Mouse (Mus musculus): Measurements from ENCODE around the gene Pdia4.
"Not testable (repeated sequence)": the region's sequence is repeated elsewhere in the genome, so short reads cannot be mapped to it uniquely, and the experiment has no call there.

Gene Pdia4

DNA sequence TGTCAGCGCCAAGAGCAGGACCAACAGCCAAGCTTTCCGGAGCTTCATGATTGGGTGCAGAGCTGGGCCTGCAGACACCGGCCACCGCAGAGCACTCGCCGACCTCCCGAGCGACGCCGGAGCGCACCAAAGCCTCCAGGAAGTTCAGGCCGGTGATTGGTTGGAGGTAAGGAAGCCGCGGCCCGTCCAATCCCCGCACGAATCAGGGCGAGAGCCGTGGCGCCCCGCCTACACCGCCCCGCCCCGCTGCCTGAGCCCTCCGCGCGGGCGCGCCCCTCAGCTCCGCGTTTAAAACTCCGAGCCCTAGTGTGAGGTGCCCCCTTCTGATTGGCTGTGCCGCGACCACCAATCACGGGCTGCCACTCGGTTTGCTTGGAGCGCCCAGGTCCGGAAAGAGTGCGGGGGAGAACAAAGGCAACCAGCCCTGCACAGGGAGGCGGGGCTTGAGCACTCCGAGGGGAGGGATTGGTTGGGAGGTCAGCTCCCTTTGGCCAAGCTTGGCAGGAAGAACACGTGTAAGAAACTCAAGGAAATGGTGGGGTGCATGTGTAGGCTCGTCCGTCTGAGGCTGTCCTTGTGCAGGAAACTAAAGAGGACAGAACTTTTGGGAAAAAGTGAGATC, at the start of gene Pdia4:
Gene Pdia4 (minus strand): TSS at position 174 of the 622 bp plus-strand sequence.
- peak; percentile 99 for DNase-seq (ENCODE audit: low spot score)

DNA sequence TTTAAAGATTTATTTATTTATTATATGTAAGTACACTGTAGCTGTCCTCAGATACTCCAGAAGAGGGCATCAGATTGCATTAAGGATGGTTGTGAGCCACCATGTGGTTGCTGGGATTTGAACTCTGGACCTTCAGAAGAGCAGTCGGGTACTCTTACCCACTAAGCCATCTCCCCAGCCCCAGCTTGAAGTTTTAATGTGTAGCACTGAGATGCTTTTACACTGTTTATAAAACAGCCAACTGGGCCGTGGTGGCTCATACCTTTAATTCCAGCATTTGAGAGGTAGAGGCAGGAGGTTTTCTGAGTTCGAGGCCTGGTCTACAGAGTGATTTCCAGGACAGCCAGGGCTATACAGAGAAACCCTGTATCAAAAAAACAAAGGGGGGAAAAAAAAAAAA, 44.5 kb upstream of the Pdia4 start:
- not testable (repeated sequence) for DNase-seq (ENCODE audit: low spot score)

DNA sequence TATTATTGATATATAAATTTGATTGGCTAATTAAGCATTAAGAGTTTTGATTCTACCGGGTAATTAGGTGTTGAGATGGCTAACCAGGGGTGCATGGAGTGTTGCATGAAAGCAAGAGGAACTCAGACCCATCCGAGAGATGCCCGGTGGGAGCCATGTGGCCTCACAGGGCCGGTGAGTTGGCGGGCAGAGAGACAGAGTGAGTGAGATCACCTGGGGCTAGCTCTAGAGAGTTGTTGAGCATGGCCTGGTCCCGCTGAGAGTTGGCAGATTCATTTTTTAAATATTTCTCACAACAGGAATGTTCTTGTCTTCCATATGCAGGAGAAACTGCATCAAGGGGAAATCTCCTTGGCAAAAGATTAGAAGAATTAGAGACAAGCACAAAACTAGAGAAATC, 44.0 kb upstream of the Pdia4 start:
- DNase-seq (ENCODE audit: low spot score), result no peak

DNA sequence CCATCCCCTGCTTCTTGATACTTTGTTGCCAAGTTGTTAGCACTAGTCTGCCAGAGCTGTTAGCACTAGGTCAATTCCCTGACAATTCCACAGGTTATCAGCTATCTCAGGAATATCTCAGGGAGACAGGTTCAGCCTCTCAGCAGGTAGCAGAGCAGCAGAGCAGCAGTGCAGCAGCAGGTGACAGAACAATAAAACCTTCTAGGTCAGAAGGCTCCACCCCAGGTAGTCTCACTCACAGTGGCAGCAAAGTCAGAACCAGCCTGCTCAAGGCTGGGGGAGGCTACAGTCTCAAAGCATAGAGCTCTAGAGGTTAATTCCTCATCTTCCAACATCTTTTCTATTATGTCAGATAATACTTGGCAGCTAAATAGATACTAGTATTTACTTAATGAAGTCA, 32.5 kb upstream of the Pdia4 start:
- DNase-seq (ENCODE audit: low spot score), result no peak

DNA sequence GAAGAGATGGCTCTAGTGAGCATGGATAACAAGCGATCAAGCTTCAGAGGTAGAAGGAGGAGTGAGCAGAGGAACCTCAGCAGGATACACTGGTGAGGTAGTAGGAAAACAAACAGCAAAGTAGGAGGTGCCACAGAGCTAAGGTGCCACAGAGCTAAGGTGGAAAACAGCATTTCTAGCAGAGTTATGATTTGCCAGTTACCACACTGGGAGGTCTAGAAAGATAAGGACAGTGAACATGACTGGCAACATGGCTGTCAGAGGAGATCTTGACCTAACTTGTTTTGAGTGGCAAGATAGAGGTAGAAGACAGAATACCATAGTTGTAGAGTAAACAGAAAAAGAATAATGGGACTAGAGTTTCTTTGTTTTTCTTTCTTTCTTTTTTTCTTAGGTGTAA, 29.1 kb upstream of the Pdia4 start:
- DNase-seq (ENCODE audit: low spot score), result no peak

DNA sequence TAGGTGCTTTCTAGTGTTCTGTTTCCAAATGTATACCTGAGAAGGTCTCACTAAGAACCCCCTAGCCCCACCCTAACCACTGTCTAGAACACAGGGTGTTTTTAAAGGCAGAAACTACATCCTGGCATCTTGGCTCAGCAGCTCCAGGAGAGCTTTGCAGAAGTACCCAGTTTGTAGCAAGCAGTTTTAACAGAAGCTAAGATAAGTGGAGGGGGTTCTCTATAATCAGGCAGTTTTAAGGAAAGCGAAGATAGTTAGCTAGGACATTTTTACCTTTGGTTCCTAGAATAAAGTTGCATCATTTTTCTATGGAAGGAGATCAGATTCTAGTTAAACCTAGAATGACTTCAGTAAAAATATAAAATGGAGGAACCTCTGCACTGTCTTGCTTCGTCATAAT, 28.6 kb upstream of the Pdia4 start:
- no peak for DNase-seq (ENCODE audit: low spot score)

DNA sequence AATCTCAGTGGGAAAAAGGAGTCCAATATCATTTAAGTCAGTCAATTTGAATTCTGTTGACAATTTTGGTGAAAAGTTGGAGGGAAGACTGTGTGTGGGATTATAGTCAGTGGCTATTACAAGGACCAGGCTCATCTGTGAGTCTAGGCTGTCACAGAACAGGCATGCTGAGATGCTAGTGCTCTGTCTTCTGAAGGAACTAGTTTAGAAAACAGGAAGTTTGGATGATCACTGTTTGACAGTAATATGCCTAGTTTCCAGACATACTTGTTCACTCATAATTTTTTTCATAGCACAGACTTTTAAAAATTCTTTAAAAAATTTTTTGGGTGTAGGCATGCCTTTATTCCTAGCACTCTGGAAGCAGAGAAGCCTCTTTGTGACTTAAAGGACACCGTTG, 27.8 kb upstream of the Pdia4 start:
- DNase-seq (ENCODE audit: low spot score), result no peak

DNA sequence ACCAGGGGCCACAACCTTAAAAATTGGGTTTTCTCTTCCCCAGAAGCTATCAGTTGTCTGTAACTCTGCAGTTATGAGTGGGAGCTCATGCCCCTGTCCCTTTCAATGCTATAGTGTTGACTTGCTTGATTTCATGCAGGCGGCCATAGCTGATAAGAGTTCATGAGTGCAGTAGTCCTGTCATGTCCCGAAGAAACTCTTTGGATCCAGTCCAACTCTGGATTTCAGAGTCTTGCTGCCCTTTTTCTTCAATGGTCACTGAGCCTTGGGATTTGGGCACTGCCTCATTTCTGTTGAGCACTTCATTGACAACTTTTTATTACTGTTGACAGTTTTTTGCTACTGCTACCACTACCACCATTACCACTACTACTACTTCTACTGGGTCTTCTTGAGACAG, 24.4 kb upstream of the Pdia4 start:
- DNase-seq (ENCODE audit: low spot score), result no peak

DNA sequence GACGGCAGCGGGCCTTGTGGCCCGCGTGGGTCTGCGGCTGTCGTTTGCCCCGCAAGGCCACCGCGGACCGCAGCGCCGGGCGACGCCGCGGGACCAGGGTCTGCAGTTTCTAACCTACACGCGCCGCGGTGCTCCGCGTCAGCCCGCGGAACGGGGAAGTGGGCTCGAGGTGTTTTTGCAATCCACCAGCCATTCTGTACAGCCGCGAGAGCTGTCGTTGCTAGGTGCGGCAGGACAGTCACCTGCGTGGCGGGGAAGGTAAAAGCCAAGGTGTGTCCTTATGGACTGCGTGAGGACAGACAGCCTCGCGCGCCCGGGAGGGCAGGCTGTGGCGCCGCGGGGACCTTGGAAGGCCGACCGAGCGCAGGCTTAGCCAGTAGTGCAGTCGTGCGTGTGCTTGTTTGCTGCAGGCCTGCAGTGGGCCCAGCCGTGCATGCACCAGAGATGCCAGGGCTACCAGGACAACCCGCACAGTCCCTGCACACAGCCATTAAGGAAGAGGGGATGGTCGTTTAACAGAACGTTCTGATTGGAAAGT, 22.8 kb upstream of the Pdia4 start:
- DNase-seq (ENCODE audit: low spot score), result peak; percentile 61

DNA sequence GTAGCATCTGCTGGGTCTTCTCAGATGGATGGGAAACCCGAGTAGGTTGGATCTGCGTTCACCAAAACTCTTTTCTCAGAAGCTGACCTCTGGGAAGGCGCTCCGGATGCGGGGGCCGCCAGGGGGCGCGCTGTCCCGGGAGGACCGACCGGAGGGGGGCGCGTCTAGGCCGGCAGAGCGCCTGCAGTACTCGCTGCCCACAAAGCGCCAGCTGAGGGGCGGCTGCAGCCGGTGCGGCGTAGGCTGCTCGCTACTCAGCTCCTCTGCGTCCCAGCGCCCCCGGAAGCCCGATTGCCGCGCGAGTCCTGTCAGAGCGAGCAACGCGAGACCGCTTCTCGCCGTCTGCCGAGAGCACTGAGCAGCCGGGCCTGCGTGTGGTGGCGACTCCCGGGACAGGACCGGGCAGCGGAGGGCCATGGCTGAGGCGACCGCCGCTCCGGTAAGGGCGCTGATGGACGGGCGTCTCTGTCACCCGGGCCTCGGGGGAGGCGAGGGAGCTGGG, 22.3 kb upstream of the Pdia4 start, which contains the start of gene Zfp398:
Gene Zfp398 (plus strand): TSS at position 180 of the 502 bp plus-strand sequence.
- DNase-seq (ENCODE audit: low spot score), result peak; percentile 95

DNA sequence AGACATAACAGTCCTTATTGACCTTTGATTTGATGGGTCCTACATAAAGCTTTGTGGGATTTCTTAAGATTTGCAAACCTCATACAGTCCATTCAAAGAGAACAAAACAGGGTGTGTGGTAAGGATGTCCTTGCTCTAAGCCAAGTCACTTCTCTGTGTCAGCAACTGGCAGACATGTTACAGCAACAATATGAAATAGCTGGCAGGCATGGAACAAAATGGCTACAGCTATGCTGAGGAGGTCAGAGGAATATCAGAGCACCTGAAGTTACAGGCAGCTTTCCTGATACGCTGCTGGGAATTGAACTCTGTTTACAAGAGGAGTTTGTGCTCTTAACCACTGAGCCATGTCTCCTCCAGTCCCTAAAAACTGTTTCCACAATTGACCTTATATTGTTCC, 19.0 kb upstream of the Pdia4 start:
- DNase-seq (ENCODE audit: low spot score), result no peak

DNA sequence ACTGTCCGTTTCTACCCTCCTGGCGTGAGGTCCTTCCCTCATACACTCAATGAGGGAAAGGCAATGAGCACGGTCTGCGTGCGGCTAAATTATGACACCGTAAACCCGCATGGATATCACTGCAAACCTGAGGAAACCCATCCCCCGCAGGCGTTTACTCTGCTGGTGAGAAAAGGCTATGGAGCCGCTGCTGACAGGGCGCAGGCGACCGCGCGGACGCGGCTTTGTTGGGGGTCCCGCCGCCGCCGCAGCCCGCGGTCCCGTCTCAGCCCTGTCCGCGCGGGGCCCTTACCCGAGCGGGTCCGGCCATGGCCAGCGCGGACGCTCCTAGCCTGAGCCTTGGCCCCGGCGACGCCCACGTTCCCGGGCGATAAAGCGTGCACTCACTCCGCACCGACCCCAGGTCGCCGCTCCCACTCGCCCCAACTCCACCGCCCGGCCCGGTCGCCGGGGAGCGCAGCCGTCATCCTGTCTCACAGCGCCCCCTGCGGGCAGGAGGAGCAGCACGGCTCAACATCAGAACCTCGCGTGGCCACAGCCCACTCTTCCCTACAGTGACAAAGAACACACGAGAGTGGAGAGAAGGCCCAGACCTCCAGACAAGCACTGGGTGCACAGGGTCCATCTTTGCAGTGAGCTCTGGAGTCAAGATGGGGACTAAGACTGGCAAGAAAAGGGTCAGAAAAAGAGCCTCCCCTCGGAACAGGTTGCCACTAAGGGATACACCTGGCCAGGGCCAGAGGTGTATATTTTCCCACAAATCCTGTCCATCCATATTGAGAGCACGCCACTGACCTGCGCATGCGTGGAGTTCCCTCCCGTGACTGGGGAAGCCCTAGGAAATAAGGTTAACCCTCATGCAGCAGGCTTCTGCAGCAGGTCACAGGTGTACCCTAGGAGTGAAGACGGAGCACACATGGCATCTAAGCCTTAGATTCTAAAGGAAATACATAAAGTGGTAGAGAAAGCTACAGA, 17.2 kb upstream of the Pdia4 start, which contains the start of gene Zfp786:
Gene Zfp786 (minus strand): TSS at position 764 of the 975 bp plus-strand sequence.
- DNase-seq (ENCODE audit: low spot score), result peak; percentile 92

DNA sequence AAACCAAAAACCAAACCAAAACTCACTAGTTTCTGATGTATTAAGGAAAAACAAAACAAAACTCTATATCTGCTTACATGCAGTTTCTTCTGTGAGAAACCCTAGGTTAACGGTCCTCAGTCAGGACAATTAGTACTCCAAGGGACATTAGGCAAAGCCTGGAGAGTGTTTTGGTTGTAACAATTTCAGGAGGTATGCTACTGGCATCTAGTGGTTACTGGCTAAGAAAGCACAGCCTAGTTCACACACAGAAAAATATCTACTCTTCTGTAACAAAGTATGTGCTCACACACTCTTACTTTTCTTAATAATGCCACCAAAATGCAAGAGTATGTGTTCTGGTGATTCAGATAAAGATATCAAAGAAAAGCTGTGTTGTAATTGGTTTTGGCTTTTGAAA, 15.7 kb upstream of the Pdia4 start:
- DNase-seq (ENCODE audit: low spot score), result no peak

DNA sequence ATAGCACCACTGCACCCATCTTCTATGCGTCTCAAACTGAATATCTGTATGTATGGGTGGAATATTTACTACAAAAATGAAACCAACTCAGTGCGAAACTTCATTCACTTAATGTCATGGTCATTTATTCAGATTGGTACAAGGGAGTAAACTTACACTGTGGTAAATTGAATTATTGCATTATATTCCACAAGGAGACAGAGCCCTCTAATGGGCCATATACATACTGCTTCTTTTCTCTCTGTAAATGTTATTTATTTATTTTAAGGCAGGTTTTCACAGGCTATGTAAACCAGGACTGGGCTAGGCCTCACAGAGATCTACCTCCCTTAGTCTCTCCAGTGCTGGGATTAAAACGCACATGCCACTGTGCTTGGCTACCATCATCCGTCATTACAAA, 14.2 kb upstream of the Pdia4 start:
- no peak for DNase-seq (ENCODE audit: low spot score)

DNA sequence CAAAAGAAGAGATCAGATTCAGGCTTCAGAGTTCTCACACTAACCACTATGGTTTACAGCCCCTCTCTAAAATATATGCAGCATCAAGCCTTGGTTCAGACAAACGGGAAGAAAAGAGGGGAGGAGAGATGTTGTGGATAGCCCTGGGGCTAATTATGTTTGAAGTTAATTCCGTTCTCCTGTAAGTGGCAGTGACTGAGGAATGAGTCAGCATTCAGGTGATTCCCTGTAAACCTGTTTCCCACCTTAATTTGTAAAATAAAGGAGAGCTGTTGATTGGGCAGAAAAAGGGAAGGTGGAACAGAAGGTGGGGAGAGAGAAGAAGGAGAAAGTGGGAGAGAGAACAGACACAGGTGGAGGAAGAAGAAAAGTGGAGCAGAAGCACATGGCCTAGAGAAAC, 11.0 kb upstream of the Pdia4 start:
- DNase-seq (ENCODE audit: low spot score), result no peak

DNA sequence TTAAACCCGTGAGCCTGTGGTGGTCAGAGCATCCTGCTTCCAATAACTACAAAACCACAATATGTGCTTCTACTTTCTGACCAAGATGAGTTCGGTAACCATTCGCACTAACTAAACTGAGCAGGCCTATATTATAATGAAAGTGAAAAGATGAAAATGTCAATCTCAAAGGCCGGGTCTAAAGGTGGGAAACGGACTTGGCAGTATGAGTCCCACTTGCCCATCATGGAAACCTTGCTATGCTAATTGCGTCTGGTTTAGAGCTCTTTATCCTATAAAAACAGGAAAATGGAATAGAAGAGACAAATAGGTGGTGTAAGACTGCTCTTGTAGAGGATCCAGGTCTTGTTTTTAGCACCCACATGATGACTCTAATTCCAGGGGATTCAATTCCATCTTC, 8.5 kb upstream of the Pdia4 start:
- DNase-seq (ENCODE audit: low spot score), result no peak

DNA sequence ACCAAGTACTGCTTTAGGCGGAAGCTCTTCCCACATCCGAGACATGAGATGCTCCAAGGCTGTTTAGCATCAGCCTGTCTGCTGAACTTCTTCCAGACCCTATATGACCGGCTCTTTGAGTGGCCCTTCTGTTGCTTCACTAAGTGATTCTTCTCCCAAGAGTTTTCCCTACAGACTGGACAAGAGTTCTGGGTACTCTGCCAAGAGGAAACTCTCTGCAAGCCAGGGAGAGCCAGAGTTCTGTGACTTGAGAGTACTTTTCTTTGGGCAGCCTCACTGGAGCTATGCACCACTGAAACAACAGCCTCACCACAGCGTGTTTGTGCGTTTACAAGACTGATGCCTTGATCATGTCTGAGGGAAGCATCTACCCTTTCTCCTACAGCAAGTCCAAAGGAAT, 8.0 kb upstream of the Pdia4 start:
- no peak for DNase-seq (ENCODE audit: low spot score)

DNA sequence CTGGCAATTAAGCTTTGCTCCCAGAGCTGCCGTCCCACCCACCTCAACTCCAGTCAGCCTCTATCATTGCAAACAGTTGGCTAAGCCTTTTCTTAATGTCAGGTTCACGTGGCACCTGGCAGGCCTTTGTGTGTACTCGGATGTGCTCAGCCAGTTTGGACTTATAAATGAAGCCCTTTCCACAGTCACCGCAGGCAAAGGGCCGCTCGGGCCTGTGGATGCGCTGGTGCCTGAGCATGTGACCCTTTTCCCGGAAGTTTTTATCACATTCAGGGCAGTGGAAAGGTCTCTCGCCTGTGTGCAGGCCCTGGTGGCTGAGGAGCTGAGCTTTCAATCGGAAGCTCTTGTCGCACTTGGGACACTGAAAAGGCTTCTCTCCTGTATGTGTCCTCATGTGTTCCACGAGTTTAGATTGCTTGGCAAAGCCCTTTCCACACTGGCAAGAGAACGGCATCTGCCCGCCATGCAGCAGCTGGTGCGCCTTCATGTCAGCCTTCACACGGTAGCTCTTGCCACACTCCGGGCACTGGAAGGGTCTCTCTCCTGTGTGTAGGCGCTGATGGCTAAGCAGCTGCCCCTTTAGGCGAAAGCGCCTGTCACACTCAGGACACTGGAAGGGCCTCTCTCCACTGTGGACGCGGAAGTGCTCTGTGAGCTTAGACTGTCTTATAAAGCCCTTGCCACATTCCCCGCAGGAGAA, 6.5 kb upstream of the Pdia4 start:
- DNase-seq (ENCODE audit: low spot score), result peak; percentile 57

DNA sequence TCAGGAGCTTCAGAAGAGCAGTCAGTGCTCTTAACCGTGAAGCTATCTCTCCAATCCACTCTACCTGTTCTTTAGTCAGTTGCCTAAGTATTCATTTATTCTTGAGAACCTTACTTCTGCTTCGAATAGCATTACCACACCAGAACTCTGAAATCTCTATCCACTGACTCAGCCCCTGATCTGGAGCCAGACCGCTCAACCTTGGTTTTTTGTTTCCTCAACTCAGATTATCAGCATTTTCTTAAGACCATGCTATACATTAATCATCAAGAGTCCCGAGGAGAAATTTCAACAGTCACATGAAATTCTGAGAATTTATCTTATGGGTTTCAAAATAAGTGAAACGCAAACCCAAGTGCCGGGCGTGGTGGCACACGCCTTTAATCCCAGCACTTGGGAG, 5.5 kb upstream of the Pdia4 start:
- DNase-seq (ENCODE audit: low spot score), result no peak

DNA sequence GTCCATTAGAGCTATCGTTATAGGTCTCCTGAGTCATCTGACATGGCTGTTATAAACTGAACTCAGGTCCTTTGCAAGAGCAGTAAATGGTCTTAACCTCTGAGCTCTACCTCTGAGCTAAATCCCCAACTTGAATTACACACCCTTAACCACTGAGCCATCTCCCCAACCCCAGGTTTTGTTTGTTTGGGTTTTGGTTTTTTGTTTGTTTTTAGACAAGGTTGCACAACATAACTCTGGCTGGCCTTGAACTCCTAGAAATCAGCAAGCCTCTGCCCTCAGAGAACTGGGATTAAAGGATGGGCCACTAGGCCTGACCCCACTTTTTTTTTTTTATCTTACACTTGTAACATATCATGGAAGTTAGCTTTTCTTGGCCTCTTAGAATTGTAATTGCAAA, 2.9 kb upstream of the Pdia4 start:
- no peak for DNase-seq (ENCODE audit: low spot score)

DNA sequence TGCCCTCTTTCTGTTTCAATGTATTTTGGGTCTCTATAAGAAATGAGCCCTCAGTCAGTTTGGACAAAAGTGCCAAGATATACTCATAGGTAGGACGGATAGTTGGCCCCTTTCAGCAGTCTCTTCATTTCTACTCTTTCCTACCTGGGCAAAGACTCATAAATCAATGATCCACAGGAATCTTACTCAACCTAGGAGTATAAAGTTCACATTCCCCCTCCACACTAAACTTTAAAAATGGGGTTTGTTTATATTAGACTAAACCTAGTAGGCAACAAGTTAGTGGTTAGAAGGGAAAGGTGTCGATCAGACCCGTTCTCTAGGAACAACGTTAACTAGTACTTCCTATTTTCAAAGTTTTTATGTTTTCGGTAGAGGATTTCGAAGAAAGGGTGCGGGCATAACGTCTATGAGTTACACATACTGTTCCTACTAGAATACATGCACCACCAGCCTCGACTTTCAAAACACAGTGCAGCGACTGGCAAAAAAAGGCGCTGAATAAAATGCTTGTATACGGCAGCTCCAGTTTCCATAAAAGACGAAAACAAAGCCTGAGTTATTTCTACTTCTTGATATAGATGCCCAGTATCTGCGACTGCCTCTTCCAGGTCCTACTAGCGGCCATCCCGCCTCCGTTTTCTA, 837 bp downstream of the Pdia4 start:
- no peak for DNase-seq (ENCODE audit: low spot score)

DNA sequence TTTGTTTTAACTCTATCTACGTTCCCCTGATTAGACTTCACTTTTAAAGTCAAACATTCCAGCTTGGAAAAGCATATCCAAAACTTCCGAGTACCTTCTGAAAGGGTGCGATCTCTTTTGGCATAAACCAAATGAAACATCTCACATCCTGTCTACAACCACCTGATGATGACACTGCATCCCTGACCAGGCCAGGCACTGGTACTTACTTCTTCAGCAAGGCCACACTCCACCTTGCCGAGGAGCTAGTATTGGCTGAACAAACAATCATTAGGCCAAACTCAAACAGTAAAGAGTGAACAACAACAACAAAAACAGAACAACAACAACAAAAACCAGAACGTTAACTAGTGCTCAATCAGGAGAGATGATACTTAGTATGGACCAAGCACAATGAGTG, 1.9 kb downstream of the Pdia4 start:
- DNase-seq (ENCODE audit: low spot score), result no peak

Measured in testis, postnatal 14 days (tissue).